Mouse (Mus musculus) G1E (cell line): ENCODE measurements around the gene Nde1.

Experiments used
- CTCF ChIP-seq: IDR thresholded peaks from 2 replicates; pipeline ENCODE4 v1.5.1; 2012; ENCODE audit warnings: low read depth, low read length, inconsistent platforms, mixed read lengths
- GATA1 ChIP-seq: IDR thresholded peaks from 2 replicates; pipeline ENCODE4 v1.6.1; 2012; ENCODE audit warnings: borderline replicate concordance, low read length, inconsistent platforms, mixed read lengths
- POLR2AphosphoS5 ChIP-seq: IDR thresholded peaks from 2 replicates; pipeline ENCODE4 v1.6.1; 2012; ENCODE audit warnings: low read depth, low read length, inconsistent platforms; ENCODE audit not compliant: insufficient replicate concordance

GRCm38 (mm10) chr16:14178041-14178440 lies 15.0 kb downstream of the Nde1 start:
- TF ChIP-seq CTCF: no peak
- no peak for TF ChIP-seq POLR2AphosphoS5
- TF ChIP-seq GATA1: no peak
